Mouse (Mus musculus) CD4-positive, CD25-positive, alpha-beta regulatory T cell, adult 2 months (primary cell): Measurements from ENCODE around the gene Tiam2.
A peak's percentile ranks its signal among the peaks of the same experiment; 100 is the strongest.

Experiments used
- DNase-seq: peaks from one replicate; pipeline ENCODE4 v3.0.0-alpha.2; 2012; ENCODE audit warnings: low read depth, low spot score

Gene Tiam2

DNA sequence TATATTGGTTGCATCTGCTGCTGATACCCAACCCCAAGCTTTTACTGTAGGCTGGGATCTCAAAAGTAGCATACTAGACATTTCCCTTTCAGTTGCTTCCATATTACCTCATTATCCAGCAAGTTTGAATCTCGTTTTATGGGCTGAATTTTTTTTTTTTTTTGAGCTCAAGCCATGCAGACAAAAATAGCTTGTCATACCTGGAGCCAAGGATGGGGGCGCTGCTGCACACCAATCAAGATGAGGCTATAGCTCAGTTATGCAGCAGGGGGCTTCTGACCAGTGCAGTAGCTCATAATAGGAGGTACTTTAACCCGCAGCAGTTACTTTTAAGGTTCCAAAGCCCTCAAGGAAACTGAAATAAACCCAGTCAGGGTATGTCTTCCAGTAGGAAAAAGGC, 171.7 kb downstream of the Tiam2 start:
- peak; percentile 55 for DNase-seq

DNA sequence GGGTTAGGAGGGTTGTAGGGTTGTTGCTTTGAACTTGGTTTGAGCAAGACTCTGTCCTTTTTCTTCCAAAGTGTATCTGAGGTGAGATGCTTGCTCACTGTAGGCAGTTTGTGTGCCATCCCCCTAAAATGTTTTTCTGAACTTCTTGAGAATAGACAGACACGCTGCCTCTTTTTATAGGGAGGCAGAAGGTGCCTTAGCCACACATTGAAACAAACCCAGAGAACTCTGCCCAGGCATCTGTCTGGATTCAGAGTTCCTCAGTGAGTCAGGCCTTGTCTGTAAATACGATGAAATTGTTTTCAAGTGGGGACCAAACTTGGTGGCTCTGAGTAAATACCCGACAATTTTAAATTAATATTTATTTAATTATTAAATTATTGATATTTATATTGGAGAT, 172.2 kb downstream of the Tiam2 start:
- DNase-seq: no peak

DNA sequence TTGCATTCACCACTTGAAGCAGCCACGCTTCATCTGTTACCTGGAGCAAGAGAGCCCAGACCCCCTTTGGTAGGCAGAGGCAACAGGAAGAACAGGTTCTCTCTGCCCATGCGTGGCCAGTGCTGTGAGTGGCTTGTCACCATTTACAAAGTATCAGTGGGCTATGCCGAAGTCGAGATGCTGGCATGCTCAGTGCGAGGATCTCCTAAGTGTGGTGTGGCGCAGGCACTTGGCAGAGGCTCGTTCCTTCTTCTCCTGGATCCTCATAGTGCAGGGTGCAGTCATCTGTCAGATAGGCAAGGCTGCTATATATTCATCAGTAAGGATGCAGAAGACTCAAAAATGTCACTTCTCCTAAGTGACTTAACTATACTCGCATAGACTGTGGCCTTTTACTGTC, 173.1 kb downstream of the Tiam2 start:
- no peak for DNase-seq

DNA sequence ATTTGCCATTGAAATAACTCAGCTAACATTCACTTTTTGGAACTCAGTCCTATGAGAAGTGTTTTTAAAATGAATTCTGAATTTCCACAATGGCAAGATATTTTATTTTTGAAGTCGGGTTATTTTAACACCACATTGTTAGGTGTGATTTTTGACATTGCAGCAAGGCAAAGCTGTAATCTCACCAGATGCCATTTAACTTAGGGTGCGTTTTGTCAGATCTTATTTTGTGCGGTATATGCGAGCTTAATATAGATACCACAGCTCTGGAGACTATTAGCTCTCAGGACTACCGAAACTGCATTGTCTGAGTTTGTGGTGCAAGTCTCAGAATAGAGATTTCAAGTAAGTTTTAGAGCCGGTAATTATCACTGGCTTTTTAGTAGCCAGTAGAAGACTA, 173.7 kb downstream of the Tiam2 start:
- DNase-seq: no peak

DNA sequence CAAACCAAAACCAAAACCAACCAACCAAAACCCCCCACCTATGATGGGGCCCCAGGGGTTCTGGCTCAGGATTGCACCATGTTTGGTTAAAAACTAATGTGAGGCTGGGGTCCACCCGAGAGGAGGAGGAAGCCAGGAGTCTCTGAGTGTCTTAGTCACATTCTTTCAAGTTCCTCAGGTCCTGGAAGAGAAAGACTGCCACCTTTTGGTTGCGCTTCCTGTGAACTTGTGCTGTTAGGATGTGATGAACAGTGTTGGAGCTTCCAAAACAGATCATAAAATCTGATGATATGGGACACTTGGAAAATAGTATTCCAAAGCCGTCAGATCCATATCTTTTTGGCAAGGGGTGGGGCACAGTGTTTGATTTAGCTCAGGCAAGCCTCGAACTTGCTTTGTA, 174.6 kb downstream of the Tiam2 start:
- DNase-seq: no peak

DNA sequence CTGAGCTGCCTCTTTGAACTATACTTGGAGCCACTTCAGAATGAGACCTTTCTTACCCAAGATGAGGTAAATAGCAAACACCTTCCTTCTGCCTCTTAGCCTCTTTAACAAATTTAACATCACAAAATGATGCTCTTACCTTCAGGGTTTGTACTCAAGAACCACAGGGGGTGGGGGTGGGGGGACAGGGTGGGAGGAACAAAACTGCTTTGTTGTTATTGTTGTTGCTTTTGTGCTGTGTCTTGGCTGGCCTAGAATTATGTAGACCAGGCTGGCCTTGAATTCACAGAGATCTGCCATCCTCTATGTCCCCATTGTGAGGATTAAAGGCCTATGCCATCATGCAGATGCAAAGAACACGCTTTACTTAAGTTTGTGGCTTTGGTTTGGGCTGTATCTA, 179.3 kb downstream of the Tiam2 start:
- DNase-seq: no peak

DNA sequence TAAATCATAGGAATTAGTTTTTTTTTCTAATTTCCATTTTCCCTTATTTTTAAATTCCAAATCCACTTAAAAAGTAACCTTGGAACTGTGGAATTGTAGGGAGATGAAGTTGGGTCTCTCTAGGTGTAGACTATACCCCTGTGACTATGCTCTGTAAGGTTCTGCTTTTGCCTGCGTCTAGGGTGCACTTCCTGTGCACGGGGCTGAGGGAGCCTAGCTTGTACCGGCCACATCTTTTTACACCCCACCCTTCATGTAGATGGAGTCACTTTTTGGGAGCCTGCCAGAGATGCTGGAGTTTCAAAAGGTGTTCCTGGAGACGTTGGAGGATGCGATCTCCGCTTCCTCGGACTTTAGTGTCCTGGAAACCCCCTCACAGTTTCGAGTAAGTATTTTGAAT, 180.1 kb downstream of the Tiam2 start:
- DNase-seq: peak; percentile 3

DNA sequence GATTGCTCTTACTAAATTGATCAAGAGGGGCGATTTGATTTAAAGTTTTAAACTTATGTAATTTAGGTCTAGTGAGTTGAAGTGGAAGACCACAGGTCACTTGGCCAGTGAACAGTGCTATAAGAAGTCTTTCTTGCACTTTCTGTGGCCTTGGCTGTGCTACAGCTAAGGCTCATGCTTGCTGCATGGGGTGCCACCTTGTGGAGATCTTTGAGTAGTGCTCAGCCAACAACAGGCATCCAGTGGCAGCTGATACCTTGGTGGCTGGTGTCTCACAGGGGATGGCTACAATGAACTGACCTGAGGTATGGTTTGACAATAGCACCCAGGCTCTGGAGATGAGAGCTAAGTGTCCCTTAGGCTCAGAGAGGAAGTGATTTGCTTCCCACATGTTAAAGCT, 183.5 kb downstream of the Tiam2 start:
- peak; percentile 69 for DNase-seq

DNA sequence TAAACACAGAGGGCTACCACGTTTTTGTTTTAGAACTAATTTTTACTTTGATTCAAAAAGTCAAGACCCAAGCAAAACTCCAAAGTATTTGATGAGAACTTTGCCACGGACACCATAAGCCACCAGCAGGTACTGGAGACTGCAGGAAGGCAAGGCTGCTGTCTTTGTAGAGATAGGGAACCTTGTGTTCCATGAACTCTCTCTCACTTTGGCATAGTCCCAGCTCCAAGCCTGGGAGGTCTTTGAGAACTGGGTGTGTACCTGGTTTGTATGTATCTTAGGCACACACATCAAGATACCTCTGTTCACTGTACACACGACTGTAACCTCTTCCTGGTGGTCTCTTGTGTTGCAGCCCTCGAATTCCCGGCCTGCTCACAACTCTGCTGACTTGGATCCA, 187.9 kb downstream of the Tiam2 start:
- no peak for DNase-seq

DNA sequence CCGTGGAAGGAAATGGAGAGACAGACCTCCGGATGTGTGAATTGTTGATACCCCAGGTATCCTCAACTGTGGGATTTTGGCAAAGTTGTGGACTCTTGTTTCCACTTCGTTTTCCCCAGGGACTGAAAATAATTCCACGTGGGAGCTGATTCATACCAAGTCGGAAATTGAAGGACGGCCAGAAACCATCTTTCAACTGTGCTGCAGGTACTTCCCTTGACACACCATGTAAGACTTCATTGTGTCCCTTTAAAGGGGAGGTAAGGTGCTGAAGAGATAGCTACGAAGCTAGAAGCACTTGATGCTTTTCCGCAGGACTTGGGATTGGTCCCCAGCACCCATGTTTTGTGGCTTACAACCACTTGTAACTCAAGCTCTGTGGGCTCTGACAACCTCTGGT, 189.5 kb downstream of the Tiam2 start:
- DNase-seq: no peak

DNA sequence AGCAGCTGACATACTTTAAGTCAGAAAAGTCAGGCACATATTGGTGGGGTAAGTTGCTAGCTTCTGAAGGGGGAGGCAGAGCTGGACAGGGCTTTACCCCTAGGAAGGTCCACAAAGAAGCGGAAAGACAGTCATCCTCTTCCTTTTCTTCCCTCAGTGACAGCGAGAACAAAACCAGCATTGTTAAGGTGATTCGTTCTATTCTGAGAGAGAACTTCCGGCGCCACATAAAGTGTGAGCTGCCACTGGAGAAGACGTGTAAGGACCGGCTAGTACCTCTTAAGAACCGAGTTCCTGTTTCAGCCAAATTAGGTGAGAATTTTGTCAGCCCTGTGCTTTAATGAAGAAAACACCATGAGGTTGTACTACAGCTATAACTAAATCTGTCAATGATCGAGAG, 190.0 kb downstream of the Tiam2 start:
- no peak for DNase-seq

DNA sequence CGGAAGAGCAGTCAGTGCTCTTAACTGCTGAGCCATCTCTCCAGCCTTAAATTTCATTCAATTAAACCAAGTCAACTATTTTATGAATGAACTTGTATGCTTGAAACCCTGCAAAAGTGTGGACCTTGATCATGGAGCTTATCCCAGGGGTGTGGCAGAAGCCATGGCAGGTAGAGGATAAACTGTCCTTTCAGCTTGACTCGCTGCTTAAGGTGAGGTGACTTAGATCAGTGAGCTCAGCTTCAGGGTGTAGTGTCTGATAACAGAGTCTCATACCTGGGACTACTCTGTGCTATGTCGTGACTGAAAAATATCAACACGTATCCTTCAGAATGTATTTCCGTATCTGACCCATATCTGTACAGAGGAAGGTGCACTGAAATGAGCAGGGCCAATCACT, 194.0 kb downstream of the Tiam2 start:
- DNase-seq: no peak

DNA sequence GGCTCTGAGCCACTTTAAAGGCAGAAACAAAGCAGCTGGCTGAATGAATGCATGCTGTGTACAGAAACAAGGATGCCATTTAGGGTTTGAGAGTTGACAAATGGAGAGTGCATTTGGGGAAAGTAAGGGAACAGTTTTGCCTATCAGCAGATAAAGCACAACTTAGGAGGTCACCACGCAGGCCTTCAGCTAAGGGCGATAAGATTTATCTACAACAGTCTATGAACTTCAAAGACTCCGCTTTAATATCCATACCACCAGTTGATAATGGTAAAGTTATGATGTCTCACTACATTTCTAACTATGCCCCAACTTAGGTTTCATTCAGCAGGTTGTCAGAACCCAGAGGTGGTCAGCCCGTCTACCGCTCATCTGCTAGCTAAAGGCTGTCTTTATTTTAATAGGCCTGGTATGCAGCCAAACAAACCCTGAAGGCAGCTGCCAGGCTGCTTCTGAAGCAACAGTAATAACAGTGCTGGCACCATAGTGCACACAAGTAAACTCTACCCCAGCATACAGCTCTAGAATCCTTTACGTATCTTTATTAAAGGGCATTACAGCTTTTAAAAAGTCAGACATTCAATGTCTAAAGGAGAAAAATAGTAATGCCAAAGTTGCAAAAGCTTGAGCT, 201.6 kb downstream of the Tiam2 start:
- no peak for DNase-seq

DNA sequence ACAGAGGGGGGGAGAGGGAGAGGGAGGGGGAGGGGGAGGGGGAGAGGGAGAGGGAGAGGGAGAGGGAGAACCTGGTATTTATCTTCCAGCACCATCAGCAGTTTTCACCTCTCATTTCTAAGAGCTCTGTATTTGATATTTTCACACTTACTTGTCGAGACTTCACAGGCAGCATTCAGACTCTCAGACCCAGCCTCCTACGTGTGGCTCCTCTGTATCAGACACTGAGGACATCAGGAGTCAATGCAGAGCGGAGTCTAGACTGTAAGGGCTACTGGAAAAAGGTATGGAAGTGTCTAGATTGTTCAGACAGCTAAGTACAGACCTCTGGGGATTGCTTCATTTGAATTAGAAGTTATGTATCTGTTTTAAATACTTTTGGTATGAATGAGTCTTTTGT, 203.2 kb downstream of the Tiam2 start:
- DNase-seq: no peak

DNA sequence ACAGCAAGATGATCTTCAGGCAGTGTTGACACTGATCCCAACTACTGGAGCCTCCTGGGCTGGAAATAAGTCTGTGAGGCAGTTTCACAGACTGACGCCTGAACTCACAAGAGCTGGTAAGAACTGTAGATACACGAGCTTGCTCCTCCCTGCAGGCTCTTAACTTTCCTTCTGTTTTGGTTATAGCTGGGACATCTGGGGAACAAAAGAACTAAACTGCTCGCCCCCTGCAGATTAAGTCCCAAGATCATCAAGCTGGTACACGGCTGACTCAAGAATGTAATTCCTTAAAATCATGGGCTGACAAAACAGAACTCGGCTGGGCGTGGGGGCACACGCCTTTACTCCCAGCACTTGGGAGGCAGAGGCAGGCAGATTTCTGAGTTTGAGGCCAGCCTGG, 204.2 kb downstream of the Tiam2 start:
- no peak for DNase-seq

DNA sequence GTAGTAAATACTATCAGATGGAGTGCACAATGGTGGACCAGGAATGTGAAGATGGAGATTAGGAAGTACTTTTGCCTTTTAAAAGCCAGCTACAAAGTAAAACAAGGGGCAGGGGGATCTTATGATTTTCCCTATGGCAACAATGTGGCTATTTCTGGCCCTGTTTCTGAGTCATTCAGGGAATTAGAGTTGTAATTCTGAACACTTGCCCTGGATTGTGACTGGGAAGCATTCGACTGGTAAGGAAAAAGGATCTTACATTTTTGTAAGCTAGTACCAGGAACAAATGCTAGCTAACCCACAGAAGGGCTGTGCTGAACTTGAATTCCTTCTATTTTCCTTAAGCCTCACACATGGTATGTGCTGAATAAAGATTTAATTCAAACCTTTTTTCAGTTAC, 205.3 kb downstream of the Tiam2 start:
- DNase-seq: no peak

DNA sequence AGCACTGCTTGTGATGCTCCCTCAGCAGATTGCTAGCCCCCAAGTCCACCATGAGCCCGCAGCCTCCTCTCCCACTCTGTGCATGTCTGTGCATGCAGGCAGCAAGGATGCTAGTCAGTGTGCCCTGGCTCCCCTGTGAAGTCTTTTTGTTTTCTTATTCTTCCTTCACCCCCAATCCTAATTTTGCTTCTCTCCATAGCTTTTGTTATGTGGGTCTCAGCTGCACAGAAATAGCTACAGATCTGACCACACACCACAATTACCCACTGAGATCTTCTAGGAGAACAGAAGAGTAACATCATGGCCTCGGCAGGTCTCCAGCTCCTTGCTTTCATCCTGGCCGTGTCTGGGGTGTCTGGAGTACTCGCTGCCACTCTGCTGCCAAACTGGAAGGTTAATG, 205.9 kb downstream of the Tiam2 start, which contains the start of gene Cldn20:
TSS of gene Cldn20 (plus strand) at position 301 of the 400 bp plus-strand sequence.
- no peak for DNase-seq

DNA sequence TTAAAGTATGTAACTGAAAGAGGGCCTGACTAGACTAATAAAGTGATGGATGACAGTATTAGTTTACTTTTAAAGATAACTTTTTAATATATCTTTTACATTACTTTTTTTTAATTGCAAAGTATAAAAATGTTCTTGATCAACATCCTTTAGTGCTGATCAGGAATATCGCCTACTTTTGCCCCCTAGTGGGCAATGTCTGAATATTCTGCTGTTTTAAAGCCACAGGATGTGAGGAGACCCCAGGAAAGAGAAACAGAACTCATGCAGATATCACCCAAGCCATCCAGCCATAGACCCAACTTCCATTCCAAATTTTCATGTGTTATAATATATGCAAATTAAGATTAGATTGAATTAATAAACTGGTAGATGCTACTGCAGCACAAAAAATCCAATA, 207.1 kb downstream of the Tiam2 start:
- peak; percentile 50 for DNase-seq

DNA sequence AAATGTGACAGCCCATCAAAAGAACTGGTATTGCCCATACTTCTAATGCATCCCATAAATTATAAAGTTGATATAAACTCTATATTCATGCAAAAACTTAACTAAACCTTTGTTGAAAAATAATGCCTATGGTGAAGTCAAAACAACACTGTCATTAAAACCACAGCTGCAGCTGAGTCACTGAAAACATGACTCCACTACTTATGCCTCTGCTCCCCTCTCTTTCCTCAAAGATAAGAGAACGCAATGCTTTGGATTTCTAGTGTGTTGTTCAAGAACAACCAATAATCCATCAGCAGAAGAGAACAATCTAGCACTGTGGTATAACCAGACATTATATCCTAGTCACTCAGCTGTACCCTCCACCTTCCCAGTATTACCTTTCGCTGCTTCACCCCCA, 213.9 kb downstream of the Tiam2 start:
- no peak for DNase-seq

DNA sequence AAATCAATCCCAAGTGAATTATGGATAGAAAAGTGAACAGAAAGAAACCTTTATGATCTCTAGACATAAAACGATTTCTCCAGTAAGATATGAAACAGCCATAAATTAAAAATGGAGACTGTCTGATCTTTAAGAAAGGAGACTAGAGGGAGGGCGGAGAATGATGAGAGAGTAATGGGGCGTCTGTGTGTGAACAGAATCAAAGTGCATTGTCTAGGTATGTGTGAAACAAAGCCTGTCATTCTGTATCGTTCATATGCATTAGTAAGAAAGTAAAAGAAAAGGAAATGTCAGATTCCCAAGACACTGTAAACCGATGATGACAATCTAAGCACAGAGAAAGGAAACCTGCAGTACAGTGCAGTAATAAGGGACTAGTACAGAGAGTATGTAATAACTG, 214.7 kb downstream of the Tiam2 start:
- no peak for DNase-seq

DNA sequence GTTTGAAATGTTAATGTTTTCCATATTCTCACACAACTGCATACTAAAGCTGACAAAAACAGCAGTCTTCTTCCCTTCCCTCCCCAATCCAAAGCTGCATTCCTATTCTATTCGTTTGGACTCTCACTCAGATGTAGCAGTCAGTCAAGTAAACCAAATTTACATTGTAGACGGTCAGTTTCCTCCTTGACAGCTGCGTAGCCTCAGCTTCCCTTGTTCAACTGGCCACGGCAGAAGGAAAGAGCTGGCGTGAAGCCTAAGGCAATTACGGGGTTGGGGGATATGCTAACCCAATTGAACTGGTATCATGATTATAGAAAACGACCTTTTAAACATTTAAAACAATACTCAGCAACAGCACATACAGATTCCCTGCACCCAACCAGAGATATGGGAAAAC, 221.4 kb downstream of the Tiam2 start:
- DNase-seq: no peak

DNA sequence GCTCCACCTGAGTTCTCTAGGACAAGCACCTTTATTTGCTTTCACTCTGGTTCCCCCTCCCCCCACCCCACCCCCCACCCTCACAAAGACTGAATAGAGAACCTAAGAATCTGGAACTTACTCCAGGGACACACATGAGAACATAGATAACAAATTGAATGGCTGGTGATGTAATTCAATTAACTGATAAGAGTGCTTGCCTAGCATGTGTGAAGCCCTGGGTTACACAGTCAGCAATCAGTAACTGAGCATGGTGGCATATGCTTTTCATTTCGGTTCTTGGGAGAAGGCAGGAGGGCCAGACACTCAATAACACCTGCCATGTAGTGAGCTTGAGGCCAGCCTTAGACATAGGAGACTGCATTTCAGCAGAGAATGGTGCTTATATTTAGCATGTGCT, 229.9 kb downstream of the Tiam2 start:
- no peak for DNase-seq

DNA sequence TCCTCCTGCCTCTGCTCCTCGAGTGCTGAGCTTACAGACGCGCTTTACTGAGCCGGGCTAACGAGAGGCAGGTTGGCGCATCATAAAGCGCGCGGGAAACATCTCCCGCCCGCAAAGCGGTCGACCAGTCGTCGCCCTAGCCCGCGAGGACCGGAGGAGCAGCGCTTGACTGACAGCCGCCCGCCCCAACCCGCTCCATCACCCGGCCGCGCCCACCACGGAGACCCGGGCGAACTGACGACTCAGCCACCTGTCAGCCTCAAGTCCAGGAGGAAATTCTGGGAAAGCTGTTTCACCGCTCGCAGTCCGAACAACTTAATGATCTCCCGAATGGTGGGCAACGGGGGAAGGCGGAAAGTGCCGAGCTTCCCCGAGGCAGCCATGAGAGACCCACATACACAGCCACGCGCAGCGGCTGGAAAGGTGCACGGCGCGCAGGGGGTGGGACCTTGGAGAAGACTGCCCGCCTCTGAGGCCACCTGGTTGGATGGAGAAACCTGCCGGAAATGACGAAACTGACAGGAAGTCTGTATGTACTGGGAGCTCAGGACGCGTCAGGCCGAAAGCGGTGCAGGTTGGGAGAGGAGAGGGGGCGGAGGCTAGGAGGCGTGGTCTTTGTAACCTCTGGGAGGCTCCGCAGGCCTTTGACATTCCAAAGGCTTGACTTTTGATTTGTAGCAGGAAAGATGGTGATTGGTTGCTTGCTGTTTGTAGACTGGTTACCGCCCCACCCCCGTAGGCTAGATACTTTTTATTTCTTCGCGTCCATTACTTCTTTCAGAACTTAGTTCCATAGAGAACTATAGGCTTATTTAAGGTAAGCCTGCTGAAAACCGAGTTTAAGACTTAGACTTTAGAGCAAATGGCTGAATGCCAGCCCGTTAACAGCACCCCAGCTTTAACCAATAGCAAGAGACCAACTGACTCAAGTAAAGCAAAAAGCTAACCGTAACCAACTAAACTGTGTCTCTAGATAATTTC, 231.2 kb downstream of the Tiam2 start, which contains the start of gene Tfb1m:
TSS of gene Tfb1m (minus strand) at position 451 of the 981 bp plus-strand sequence.
- DNase-seq: peak; percentile 98
